Mouse (Mus musculus) small intestine, adult 10 weeks (tissue): ENCODE results near the gene Atox1. TPM values are rescaled to one million over a fixed set of nuclear protein-coding genes. Genes with fewer than 3 reads are reported as not detected.

ENCODE experiments used
- polyA plus RNA-seq: library from polyadenylated mRNA; stranded (reverse); fragments of 350-450 nt; fragmentation: Illumina TruSeq; extraction: RNeasy Lipid Tissue Mini Kit (QIAGEN cat#74804); gene quantifications from one replicate; pipeline ENCODE4 v1.2.3, GENCODE M21; 2014; ENCODE audit warnings: low replicate concordance

The Atox1 gene
- not detected for polyA plus RNA-seq

DNA sequence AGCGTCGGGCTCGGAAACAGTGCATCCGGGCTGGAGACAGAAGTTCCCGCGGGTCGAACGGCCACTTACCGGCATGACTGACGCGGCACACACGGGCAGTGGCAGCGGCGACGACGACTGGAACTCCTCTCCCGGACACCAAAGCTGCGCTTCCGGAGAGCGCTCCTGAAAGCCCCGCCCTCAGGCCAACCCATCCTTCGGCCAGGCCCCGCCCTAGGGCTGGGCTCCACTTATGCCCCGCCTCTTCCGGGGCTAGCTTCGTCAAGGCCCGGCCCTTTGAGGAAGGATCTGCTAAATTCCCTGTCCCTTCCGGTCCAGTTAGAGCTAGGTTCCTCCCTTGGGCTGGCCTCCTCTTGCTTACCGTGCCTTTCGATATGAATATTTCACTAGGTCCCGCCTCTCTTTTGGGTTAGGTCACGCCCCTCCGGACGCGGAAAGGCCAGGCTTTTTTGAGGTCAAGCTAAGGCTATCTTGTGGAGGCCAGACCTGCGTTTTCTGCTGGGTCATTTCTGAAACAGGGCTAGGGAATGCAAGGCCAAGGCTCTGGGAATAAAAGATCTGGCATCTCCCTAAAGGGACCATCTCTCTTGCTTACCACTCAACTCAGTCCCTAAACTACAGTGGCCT, at the start of gene Atox1:
Atox1 (minus strand) TSS at position 221 of the 627 bp plus-strand sequence.

DNA sequence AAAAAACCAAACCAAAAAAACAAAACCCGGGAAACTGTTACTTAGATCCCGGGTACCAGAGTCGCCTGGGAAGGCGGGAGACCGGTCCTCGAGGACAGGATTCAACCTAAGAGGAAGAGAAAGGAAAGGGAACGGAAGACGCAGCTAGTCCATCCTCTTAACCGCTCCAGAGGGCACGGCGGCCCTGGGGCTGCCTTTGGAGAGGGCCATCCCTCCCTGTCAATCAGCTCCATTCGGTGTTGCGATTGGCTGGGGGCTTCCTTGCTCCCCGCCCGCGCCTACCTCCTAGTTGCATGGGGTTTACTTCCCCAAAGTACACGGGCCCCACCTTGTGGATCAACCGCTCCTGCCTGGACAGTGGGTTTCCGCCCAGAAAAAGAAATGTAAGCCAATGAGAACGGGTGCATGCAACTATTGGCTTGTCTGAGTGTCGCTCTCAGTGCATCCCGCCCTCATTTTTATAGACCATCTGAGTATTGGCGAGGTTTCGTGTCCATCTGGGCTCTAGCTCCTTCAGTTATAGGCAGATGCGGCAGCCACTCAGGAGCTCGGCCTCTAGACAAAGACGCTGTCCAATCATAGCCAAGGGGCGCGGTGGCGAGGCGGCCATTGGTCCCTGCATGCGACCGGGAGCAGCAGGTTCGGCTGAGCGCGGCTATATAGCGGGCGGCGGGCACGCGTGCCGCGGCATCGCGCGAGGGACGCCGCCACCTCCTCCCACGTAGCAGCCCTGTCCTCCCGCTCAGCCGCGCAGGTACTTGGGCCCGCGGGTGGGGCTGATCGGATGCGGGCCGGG, 8.2 kb upstream of the Atox1 start, which contains the start of gene G3bp1:
G3bp1 (plus strand) TSS at position 638 of the 796 bp plus-strand sequence.

GRCm38 (mm10) chr11:55422978-55423377, 38.1 kb downstream of the Atox1 start, which contains the start of gene Sparc:
TSS of gene Sparc (minus strand) at chr11:55423183.

Other genes starting within 250 kb of the Atox1 start
- not detected for gene Fat2, start 124.7 kb downstream of the Atox1 start, polyA plus RNA-seq
- gene Sparc, start 38.1 kb downstream of the Atox1 start, polyA plus RNA-seq = 71.0 TPM
- gene G3bp1, start 8.4 kb upstream of the Atox1 start, polyA plus RNA-seq = 27.5 TPM
- gene Glra1, start 147.0 kb upstream of the Atox1 start, polyA plus RNA-seq = not detected